Mouse (Mus musculus): Measurements from ENCODE around the gene Exosc7.

Gene Exosc7

DNA sequence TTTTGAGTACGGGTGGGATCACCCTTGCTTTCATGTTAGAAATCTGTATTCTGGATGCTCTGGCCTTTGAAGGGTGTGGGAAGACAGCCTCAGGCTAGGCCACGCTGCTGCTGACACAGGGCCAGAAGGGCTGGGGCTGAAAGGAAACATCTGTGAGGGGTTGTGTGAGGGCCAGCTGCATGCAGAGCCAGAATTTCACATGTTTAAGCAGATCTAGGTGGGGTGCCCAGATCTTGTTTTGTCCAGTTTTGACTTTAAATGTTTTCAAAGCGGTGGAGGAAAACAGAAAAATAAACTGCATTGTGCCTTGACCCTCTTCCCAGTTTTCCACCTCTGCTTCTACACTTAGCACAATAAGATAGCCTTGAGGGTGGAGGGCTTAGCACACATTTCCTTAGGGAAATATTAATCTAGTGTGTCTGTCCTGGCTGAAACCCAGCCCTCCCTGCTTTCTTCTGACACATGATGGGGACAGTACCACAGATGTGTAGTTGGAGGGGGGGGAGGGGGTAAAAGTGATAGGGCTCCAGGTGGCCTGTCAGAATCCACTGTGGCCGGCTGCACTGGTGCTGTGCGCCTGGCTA lies 26.0 kb downstream of the Exosc7 start:
- DNase-seq (ENCODE audit: low spot score) = no peak

DNA sequence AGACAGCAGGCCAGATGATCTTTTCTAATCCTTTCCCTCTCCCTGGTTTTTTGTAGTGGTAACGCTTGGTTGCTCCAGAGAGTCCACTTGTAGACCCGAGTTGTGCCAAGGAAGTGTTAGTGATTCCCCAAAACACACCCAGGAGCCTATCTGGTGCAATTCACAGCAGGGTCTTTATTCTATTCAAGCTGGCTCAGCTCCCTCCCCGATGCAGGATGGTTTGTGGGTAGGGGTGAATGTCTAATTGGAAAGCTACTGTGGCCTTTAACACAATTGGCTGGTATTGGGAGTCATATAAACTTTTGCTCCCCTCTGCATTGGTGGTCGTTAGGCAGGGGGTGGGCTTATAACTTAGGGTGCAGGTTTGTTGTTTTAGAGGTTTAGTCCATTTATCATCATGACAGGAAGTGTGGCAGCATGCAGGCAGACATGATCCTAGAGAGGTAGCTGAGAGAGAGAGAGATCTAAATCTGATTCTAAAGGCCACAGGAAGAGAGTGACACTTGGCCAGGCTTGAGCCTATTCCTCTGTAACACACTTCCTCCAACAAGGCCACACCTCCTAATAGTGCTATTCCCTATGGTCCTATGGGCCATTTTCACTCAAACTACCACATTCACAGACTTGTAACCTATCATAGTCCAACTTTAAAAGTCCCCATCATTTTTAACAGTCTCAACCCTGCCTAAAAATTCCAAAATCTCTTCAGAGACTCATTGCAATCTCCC lies 27.0 kb downstream of the Exosc7 start:
- no peak for DNase-seq (ENCODE audit: low spot score)

DNA sequence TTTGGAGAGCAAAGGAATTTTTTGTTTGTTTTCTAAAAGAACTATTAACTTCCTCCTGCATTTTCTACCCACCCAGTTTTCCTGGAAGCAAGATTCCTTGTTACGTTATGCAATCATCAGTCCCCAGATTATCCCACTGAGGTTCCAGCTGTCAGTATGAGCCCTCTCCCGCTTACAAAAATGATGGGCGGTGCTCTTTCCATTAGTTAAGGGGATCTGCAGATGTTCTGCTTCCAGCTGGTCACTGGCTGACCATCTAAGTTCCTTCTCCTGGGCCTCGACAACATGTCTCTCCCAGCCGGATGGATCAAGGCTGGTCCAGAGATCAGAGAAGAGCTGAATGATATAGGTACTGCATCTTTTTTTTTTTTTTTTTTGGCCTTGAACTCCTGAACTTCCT lies 35.4 kb downstream of the Exosc7 start:
- no peak for DNase-seq (ENCODE audit: low spot score)

DNA sequence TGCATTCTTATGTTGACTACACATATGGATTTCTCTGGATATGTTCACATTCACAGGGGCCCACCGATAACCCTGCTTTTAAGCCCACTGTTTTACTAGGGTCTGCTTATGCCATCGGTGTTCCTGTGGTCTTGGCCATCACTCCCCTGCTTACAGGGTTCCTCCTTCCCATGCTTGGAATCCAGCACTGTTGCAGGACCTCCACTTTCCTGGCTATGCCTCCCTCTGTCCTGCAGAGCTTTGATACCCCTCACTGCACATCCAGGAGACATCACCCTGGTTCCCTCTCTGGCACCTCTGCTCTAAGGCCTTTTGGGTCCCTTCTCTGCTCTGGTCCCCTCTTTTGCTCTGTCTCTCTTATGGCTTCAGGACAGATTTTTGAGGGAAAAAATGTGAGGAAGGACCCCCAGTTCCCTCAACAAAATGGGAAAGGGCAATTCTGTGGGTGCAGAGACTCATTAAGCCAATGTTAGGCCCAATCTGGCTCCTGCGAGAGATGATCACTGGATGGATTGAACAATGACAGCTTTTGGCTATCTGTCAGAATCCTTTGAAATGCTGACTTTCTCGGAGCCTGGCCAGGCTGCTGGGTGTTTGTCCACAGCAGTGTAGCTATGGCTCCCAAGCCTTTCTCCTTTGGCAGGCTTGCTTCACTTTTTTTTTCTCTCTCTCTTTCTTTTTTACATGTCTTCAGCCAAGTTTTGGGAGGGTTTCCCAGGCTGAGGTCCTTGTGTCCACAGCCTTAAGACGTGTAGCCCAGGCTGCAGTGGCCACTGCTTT lies 37.4 kb downstream of the Exosc7 start, which contains the start of gene Clec3b:
TSS of gene Clec3b (plus strand) at position 706 of the 780 bp plus-strand sequence.
- peak; percentile 52 for DNase-seq (ENCODE audit: low spot score)

DNA sequence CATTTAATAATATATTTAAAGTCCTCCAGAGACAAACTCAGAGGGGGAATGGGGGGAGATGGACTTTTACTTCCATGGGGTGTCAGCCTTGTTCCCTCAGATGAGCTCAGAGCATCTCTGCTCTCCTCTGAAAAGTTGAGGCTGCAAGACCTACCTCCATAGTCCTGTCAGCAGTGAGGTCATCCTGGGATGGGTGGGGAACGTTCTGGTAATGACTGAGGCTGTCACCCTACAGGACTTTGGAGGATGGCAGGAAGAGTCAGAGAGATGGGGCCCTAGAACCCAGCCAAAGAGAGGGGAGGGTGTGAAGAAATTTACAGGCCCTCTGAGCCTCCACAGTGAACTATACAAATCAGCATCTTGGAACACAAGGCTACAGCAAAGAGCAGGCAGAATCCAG lies 38.5 kb downstream of the Exosc7 start:
- DNase-seq (ENCODE audit: low spot score) = no peak

DNA sequence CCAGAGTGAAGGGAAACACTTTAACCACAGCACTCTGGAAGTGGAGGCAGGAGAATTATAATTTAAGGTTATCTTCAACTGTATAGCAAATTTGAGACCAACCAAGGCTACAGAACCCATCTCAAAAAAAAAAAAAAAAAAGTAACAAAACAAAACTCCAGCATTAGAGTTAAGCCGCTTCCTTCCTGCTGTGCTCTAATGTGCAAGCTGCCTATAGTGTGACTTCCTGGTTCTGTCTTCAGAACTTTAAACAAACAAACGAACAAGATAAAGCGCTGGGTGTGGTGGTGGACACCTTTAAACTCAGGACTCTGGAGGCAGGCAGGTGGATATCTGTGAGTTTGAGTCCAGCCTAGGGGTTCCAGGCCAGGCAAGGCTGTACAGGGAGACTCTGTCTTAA lies 39.0 kb downstream of the Exosc7 start:
- no peak for DNase-seq (ENCODE audit: low spot score)

DNA sequence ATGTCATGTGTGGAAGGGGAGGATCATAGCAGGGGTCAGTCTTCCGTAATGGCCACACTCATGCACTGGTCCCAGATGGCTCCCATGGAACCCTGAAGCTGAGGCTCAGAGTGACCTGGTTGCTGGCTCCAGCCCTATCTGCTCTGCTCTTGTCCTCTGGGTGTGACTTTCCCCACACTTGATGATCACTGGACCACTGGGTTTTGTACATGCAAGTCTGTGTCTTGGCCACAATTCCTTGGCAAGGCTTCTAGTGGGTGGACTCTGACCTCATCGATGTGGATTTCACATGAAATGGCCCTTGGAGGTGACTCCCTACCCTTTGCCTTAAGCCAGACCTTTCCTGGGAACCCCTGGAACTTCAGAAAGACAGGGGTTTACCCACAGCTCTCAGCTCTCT lies 40.1 kb downstream of the Exosc7 start:
- no peak for DNase-seq (ENCODE audit: low spot score)

DNA sequence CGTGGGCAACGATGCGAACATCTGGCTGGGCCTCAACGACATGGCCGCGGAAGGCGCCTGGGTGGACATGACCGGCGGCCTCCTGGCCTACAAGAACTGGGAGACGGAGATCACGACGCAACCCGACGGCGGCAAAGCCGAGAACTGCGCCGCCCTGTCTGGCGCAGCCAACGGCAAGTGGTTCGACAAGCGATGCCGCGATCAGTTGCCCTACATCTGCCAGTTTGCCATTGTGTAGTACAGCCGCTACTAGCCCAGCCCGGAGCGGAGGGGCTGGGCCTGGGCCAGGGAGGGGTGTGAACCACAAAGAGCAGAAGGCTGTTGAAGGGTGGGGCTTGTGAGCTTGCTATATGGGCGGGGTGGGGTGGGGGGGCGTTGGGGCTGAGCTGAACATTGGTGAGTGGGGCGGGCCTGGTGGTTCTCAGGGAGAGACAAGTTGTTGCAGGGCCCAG lies 43.9 kb downstream of the Exosc7 start:
- DNase-seq (ENCODE audit: low spot score) = peak; percentile 35

DNA sequence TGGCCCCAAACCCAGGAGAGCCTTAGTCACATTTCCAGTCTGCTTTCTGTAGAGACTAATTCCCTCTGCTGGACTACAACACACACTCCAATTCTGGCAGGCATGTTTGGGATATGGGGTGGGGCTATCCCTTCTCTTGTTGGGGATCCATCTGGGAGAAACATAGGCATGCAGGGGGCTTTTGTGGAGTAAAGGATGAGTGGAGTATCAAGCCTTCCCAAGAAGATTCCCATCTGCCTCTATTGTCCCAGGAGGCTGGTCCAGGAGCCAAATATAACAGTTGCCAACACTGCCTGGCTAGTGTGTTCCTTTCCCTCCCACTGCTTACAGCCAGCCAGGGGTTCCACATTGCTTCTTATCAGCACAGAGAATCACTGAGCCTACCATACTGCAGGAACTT lies 44.7 kb downstream of the Exosc7 start:
- DNase-seq (ENCODE audit: low spot score) = peak; percentile 10

DNA sequence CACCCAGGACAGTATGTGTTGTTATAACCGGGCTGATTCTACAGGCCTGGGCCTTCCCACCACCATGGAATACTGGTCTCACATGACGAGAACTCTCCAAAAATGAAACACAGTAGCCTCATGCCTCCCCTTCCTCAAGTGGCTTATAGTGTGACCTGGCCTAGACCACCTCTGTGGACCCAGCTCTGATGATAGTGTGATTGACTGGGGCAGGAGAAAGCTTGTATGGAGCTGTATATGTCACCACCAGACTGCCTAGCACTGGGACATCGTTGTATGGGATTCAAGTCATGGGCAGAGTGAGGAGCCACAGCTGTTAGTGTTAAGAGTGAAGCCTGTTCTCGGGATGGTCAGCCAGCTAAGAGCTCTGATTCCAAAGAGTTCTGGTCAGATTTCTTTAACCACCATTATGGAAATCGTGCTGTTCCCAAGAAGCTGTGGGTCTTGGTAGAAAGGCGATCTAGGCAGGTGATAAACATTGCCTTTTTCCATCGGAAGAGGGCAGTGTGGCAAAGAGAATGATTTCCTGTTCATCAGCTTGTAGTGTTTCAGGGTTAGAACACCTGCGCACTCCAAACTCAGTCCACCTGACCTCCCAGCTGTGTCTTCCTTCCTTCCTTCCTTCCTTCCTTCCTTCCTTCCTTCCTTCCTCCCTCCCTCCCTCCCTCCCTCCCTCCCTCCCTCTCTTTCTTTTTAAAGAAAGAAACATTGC lies 45.3 kb downstream of the Exosc7 start:
- peak; percentile 40 for DNase-seq (ENCODE audit: low spot score)

DNA sequence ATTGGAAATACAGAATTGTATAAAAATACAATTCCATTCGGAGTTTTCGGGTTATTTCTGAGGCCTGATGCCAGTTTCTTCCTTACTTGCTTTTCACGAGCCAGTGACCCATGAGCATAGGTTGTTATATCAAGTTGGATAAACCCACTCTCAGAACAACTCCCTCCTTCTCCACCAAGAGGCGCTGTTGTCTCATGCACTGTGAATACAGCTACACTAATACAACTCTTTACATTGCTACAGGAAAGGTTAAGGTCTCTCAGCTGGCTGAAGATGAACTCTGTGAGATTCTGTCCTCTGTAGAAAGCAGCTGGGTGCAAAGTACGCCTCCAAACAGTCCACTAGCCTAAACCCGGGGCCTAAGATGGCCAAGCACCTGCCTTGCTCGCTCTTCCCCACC lies 46.3 kb downstream of the Exosc7 start:
- DNase-seq (ENCODE audit: low spot score) = peak; percentile 78

DNA sequence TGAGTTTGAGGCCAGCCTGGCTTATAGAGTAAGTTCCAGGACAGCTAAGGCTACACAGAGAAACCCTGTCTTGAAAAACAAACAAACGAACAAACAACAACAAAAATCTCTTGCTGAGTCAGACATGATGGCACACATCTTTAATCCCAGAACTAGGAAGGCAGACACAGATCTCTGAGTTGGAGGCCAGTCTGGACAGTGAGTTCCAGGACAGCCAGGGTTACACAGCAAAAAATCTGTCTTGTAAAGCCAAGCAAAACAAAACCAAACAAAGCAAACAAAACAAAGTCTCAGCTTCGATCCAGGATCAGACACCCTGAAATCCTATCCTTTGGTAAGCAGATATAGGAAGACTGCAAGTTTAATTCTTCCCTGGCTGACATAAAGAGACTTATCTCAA lies 48.8 kb downstream of the Exosc7 start:
- no peak for DNase-seq (ENCODE audit: low spot score)

DNA sequence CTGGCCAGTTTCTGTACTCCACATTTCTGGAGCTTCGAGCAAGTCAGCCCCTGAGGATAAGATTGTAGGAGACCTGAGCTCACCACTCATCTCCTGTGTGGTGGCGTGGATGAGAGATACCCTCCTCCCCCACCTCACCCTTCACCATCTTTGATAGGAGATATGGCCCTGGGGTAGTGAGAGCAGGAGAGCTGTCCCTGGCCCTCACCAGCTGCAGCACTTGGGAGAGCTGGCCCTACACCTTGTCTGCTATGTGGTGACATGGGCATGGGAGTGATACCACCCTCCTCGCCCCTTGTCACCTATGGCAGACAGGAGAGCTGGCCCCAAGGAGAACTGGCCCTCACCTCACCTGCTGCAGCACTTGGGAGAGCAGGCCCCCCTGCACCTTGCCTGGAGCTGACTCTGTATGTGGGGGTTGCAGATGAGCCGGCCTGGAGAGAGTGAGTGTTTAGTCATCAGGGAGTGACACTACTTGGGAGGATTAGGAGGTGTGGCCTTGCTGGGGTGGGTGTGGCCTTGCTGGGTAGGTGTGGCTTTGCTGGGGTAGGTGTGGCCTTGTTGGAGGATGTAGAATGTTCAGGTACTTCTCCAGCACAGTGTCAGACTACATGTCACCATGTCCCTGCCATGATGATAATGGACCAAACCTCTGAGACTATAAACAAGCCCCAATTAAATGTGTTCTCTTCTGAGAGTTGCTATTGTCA lies 50.1 kb downstream of the Exosc7 start:
- no peak for DNase-seq (ENCODE audit: low spot score)

DNA sequence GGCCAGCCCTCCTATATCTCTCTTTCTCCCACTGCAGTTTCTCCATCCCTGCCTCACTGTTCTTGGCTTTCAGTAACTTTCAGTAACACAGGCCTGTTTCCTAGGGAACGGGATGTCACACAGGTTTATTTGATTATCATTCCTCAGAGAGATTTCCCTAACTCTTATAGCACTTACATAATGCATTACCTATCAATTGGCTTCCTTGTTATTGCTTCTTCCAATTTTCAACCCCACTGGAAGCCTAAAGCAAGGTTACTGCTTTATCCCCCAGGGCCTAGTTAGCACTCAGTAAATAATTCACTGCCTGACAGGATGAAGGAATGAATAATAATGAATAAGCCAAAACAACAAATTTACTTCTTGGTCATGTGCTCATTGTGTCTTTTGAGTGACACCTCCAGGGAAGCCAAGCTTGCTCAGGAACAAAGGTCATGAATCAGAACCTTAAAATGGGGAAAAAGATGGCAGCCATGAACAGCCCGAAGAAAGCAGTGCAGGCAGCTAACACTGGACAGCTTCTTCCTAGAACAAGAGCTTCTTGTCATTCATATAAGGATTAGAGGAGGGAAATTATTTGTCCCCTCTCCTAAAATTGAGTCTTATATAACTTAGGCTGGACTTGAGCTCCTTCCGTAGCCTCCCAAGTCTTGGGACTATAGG lies 52.9 kb downstream of the Exosc7 start:
- DNase-seq (ENCODE audit: low spot score) = no peak

DNA sequence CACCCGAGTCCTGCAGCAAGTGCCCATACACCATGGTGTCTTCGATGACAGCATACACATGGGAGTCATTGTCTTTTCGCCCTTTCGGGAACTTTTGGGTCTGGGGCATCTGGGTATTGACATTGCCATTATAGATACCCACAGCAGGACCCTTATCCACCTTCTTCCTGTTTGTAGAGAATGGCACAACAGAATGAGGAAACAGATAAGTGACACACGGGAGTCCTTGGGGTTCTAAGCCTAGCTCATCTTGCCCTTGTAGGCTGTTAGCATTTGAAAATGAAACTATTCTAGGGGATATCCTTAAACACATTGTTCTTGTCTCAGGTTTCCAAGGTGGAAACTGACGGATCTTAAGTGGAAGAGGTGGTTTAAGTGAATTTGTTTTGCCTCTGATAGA lies 60.7 kb downstream of the Exosc7 start:
- no peak for DNase-seq (ENCODE audit: low spot score)

DNA sequence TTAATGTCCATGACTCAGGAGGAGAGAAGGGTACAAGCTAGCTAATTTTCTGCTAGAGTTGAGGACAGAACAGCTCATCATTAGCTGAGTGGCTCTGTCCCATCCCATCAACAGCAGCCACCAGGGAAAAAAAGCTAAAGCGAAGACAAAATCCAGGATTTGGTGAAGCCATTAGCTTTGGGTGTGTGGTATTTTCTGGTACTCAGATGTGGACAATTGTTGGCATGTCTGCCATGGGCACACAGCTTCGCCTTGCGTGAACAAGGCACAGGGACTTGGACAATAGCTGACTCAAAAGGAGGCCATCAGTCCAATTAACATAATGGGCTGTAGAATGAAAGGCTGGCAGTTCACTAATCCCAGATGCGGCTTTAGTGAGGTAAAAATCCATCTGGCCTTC lies 61.3 kb downstream of the Exosc7 start:
- DNase-seq (ENCODE audit: low spot score) = no peak

DNA sequence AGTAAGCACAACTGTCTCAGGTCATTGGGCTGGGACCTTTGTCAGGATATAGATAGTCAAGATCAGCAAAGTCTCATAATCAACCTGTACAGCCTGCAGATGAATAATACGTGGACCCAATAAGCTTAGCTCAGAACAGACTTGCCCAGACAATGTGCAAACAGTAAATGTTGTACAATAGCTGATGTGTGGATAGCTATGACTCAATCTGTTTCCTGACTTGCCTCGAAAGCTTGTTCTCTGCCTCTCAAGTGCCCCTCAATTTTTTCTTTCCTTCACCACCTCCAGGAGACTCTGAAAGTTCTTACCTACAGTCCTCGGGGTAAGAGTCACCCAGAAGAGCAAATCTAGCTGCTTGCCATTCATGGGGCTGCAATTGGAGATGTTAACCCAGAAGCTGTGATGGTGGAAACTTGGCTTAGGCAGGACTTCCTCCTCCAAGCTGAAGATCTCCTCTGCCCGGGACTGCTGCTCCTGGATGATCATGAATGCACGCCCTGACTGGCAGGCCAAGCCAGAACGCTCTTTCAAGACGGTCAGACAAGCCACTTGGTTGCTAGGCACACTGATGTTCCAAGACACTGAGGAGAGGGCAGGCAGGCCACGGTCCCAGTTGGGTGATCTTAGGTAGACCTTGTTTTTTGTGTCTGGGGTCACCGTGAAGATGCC lies 64.5 kb downstream of the Exosc7 start:
- DNase-seq (ENCODE audit: low spot score) = no peak

DNA sequence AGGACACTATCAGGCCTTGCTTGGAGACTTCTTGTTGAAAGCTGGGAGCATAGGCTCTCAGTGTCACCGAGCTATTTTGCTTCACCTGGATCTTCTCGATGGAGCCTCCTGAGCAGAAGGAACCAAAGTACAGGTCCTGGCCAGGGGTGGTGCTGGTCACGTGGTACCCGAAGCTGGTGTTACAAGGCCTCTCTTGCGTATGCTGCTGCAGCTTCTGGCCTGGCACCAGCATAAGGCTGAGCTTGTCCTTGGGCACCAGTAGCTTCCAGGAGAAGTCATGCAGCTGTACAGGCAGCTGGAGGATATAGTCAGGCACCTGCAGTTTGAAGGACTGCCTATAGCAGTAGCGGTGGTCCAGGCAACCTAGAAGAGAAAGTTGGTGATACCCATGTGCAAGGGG lies 67.0 kb downstream of the Exosc7 start:
- DNase-seq (ENCODE audit: low spot score) = no peak

DNA sequence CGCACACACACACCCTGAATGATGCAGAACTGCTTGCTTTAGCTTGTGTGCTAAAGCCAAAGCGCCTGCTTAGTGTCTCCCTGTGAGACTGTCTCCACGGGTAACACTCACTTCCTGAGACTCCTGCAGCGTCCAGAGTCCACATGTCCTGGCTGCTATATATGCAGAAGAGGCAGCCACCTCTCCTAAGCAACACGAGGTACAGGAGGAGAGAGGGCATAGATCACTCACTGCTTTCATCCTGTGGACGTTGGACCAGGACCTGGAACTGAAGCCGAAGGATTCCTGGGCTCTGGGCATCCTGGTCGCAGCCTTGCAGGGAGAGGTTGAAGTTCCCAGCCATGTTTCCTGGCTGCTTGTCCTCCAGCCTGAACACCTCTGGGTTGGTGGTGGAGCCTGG lies 70.2 kb downstream of the Exosc7 start:
- DNase-seq (ENCODE audit: low spot score) = no peak

DNA sequence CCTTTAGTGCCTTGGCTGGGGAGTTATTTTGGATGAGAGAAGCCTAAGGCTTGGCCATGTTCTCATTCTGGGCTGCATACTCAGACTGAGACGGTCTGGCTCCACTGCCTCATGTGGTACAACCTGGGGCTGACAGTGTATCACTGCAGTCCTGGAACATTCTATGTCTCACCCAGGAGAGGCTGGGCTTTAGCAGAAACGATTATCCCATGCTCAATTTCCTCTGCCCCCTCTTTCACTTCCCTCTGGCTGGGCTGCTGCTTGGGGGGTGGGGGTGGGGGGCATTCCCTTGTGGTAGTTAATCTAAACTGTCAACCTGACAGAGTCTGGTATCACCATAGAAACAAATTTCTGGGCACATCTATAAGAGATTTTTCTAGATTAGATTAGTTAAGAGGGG lies 72.5 kb downstream of the Exosc7 start:
- no peak for DNase-seq (ENCODE audit: low spot score)
